Mouse (Mus musculus) brain, embryonic 14.5 days (tissue): ENCODE data around the gene Ugt1a8.

ENCODE experiments used
- CTCF ChIP-seq: fragments of 200-500 bp; IDR thresholded peaks from 2 replicates; pipeline ENCODE4 v1.5.1; 2012; ENCODE audit warnings: inconsistent platforms, mild to moderate bottlenecking, moderate library complexity, borderline replicate concordance; ENCODE audit not compliant: insufficient read depth, insufficient read length; ENCODE audit errors: extremely low read depth
- POLR2A ChIP-seq: fragments of 200-500 bp; IDR thresholded peaks from 2 replicates; pipeline ENCODE4 v1.6.1; 2012; ENCODE audit warnings: mild to moderate bottlenecking, inconsistent platforms, borderline replicate concordance; ENCODE audit not compliant: poor library complexity, insufficient read depth, insufficient read length, severe bottlenecking; ENCODE audit errors: extremely low read depth

DNA sequence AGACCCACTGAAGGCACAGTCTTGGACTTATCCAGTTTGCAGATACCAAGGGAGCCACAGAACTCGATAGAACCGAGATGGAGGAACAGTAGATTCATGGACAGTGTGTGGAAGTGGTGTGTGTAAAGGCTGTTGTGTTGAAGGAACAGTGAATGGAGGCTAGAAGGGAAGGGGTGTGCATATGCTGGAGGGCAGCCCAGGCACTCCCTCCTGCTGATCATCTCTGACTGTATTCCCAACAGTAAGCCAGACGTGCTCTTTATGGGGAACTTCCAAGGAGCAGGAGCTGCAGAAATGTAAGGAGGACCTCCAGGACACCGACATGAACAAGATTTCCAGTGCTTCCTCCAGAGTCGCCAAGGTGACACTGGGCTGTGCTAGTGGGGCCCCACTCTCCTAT is 162.4 kb downstream of the Ugt1a8 start:
- TF ChIP-seq CTCF (no peak), POLR2A (no peak)
